Mouse (Mus musculus) right cerebral cortex, postnatal 14 days (tissue): ENCODE data around the gene Edn3.

Experiments
- DNase-seq: peaks from one replicate; pipeline ENCODE4 v3.0.0; 2022

Edn3 gene

GRCm38 (mm10) chr2:174760479-174761121, at the start of gene Edn3:
TSS of gene Edn3 (plus strand) at chr2:174760619.
- no peak for DNase-seq

DNA sequence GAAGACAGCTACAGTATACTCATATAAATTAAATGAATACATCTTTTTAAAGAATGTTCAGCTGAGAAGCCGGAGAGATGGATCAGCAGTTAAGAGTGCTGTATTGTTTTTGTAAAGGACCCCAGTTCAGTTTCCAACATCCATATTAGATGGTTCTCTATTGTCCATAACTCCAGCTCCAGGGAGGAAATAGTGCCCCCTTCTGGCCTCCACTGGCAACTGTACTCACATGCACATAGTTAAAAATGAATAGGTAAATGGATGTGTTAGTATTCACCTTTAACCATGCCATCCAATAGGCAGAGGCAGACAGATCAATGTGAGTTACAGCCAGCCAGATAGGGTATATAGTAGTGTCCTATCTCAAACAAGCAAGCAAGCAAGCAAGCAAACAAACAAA, 48.4 kb upstream of the Edn3 start:
- no peak for DNase-seq

- DNase-seq, result no peak
These were observed 44.5 kb upstream of the Edn3 start for GRCm38 (mm10) chr2:174715938-174716337.

DNA sequence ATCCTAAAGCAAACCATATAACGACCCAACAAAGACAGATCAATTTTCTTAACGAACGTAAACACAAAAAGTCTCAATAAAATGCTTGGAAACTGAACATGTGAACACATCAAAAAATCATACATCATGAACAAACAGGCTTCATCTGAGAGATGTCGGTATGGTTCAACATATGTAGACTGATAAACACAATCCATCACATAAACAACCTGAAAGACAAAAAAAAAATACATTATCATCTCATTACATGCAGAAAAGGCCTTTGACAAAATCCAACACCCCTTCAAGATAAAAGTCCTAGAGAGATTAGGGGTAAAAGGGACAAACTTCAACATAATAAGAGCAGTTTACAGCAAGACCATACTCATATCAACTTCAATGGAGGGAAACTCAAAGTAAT, 42.6 kb upstream of the Edn3 start:
- no peak for DNase-seq

GRCm38 (mm10) chr2:174727114-174727823, 33.1 kb upstream of the Edn3 start:
- DNase-seq, result no peak

DNA sequence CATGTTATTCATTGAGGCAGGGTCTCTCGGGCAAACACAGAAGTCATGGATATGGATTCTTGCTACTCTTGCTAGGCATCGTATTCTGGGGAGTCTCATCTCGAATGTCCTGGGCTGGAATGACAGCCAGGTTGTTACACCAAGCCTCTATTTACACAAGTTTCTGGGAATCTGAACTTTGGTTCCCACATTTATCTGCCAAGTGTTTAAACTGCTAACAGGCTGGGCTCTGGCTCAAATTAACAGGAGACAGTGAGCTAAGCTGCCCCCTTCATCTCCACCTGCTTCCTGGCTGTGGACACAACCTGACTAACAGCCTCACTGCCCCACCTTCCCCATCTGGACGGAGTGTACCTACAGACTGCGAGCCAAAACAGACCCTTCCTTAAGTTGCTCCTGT, 28.5 kb upstream of the Edn3 start:
- DNase-seq, result no peak

GRCm38 (mm10) chr2:174735270-174735669, 25.1 kb upstream of the Edn3 start:
- no peak for DNase-seq

GRCm38 (mm10) chr2:174747182-174747581, 13.2 kb upstream of the Edn3 start:
- DNase-seq, result no peak

GRCm38 (mm10) chr2:174748381-174748780, 12.0 kb upstream of the Edn3 start:
- no peak for DNase-seq

DNA sequence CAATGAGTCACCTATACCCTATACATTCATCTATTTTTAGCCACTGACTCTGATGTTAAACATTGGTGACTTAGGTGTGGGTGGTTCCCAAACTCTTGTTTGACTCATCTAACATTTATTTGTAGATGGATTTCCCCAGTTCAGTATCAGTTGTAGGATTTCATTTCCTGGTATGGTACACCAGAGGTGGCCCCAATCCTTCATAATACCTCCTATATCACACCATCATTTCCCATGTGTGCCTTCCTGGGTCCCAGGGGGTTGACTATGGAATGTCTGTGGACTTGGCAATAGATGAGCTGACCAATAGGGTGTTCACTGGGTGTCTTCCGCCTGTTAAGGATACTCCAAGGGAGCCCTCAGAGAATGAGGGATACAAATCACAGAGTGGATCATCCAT, 7.2 kb upstream of the Edn3 start:
- no peak for DNase-seq

- DNase-seq, result no peak
These were observed 6.2 kb upstream of the Edn3 start for GRCm38 (mm10) chr2:174754231-174754630.

DNA sequence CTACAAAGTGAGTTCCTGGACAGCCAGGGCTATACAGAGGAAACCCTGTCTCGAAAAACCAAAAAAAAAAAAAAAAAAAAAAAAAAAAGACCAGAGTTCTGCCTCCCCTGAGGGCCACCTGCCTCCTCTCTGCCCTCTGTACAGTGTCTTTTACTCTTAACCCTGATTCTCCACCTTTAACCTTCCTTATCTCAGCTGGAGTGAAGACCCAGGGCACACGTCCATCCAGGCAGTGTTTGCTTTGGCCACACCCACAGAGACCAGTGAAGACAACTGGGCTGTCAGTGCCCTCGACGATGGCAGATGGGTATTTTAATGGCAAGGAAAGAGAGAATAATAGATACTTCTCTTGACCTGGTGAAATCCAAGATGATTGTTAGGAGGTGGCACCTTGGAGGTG, 1.2 kb upstream of the Edn3 start:
- DNase-seq, result no peak

DNA sequence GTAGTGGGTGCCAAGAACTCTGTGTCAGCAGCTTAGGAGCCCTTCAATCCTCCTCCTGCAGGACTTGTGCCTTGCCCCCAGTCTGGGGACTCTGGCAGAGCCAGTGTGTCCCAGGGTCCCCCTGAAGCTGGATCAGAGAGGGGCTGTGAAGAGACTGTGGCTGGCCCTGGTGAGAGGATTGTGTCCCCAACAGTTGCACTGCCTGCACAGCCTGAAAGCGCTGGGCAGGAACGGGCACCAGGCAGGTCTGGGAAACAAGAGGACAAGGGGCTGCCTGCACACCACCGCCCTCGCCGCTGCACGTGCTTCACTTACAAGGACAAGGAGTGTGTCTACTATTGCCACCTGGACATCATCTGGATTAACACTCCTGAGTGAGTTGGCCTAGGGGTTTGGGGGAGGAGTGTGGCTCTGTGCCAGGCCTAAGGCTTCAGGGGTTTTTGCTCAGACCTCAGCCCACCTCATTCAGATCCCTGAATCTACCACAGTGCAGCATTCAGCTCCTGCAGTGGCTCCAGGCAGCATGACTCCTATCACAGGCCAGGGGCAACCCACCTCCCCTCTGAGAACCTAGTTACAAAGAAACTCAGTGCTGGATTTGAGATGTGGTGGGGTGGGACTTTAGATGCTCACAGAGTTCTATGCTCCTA, 1.2 kb downstream of the Edn3 start:
- no peak for DNase-seq

DNA sequence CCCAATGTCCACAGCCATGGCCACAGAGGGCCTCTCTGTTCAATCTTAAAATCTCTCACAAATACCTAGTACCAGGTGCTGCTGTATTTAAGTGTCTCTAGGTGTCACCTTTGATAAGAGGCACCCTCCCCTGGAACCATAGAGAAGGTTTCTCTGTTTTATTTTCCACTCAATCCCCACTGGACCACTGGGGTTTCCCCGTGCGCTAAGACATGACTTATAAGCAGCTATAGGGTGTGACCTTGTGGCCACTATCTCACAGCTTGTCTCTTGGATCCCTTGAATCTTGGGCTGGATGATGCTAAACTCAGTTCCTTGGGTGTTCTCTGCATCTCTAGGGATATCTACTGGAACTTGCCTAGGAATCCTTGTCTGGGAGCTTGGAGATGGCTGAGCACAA, 1.9 kb downstream of the Edn3 start:
- DNase-seq, result no peak

GRCm38 (mm10) chr2:174768891-174769528, 8.6 kb downstream of the Edn3 start:
- no peak for DNase-seq

- no peak for DNase-seq
These were observed 14.0 kb downstream of the Edn3 start for GRCm38 (mm10) chr2:174774177-174775111.

DNA sequence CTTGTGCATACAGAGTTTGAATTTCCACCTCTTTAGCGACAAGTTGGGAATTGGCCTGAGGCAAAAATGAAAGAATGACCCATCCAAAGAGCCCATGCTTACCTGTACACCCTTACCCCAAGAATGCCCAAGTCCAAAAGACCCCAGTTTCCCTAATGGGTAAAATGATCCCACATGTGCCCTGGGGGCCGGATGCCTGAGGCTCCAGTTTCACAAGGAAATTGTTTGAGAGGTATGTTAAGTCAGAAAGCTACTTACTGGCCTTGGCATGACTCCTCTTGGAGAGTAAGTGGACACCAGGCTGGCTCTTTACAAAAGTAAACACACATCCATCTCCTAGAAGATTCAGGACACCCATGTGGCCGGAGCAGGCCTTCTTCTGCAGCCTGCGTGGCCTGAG, 21.6 kb downstream of the Edn3 start:
- no peak for DNase-seq

- DNase-seq, result no peak
These were observed 22.5 kb downstream of the Edn3 start for GRCm38 (mm10) chr2:174782880-174783279.

GRCm38 (mm10) chr2:174788830-174789229, 28.4 kb downstream of the Edn3 start:
- DNase-seq, result no peak

DNA sequence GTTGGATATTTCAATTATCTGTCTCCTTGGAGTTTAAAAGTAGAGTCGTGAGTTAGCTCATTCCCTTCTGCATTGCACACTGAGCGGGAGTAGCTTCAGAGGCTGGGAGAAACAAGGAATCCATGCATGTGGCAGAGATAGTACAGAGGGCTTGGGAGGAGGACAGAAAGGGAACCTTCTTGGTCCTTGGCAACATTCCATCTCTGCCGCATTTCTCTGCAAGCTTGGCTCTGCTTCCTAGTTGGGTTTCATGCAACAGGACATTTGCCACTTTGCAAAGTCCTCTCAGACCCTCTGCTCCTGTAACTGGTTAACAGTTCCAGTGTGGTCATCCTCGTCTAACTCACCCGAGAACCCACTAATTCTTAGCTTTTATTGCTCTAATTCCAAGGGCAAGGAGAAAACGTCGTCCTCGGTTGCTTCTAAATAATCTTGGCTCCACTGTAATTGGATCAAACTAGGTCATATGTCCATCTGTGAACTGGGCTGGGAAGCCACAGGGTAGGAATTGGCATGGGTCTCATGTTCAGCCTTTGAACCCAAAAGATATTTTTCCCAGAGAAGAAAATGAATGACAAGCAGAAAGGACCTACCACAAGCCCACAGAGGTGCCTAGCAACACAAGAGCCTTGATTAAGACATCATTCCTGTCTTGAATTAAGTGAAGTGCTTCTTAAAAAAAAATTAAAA, 32.2 kb downstream of the Edn3 start:
- no peak for DNase-seq

GRCm38 (mm10) chr2:174793181-174793580, 32.8 kb downstream of the Edn3 start:
- DNase-seq, result no peak

DNA sequence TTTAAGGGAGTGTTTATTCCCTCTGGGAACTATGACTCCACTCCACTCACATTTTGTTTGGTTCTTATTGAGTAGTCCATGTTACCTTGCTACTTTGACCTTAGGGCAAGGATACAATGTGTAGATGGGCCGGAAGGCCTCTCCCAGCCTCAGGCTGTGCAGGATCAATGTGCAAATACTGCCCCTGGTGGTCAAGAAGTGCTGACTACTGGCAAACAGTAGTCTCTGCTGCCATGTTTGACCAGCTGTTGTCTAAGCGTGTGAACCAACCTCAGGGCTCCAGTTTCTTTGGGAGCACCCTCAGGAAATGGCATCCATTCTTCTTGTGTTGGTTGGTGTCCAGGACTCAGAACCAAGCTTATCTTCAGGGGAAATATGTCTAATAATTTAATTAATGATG, 36.6 kb downstream of the Edn3 start:
- DNase-seq, result no peak
